Mouse (Mus musculus): Measurements from ENCODE around the gene Naglu.

DNA sequence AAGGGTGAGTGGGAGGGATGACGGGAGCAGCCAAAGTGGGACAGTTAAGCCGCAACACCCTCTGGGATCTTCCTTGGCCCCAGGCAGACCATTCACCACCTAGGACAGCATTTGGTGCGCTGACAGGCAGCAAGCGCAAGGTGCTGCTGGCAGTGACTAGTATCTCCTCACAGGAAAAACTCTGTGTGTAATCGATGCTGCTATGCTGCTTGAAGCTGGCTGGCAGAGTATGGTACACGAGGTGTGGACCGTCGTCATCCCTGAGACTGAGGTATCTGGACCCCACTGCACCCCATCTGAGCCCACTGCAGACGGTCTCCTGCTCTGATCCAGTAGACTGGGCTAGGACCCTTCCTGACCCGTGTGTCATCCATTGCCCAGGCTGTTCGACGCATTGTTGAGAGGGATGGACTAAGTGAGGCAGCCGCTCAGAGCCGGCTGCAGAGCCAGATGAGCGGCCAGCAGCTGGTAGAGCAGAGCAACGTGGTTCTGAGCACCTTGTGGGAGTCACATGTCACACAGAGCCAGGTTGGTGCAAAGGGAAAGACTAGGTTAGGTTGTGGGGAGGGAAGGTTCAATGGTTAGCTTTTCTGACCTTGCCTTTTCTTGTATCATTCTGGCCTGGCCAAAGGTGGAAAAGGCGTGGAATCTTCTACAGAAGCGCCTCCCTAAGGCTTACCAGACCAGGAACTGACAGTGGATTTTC is 16.0 kb downstream of the Naglu start:
- no peak for TF ChIP-seq MAX (IDR thresholded peaks at IDR 0.05)
- no peak for TF ChIP-seq CTCF (IDR thresholded peaks at IDR 0.05; ENCODE audit: control insufficient read depth, insufficient read depth, insufficient read length)
- no peak for TF ChIP-seq USF1 (IDR thresholded peaks at IDR 0.05; ENCODE audit: low read depth)
- no peak for TF ChIP-seq CEBPB (IDR thresholded peaks at IDR 0.05; ENCODE audit: low read depth)
- no peak for TF ChIP-seq MYOG (IDR thresholded peaks at IDR 0.05; ENCODE audit: control insufficient read depth, extremely low read depth, insufficient read length)

Data from C2C12 (cell line).